Mouse (Mus musculus) liver (tissue): ENCODE data around the gene Agfg1.

Source experiments
- DNase-seq: peaks from one replicate; pipeline ENCODE4 v3.0.0-alpha.2; 2020; ENCODE audit warnings: mixed read lengths

The Agfg1 gene

DNA sequence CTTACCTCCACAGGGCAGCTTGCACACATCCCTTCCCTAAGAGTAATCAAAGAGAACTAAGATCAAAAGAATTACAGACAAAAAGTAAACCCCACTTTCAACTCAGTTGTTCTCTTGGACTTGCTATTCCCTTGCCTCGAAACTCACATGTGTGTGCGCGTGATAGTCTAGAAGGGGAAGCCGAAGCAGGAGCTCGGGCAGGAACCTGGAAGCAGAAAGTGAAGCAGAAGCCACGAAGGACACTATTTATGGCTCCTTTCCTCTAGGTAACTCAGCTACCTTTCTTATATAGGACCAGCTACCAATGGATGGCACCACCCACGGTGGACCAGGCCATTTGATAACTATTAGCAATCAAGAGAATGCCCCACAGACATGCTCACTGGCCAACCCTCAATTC, 13.5 kb upstream of the Agfg1 start:
- DNase-seq, result peak; percentile 70

DNA sequence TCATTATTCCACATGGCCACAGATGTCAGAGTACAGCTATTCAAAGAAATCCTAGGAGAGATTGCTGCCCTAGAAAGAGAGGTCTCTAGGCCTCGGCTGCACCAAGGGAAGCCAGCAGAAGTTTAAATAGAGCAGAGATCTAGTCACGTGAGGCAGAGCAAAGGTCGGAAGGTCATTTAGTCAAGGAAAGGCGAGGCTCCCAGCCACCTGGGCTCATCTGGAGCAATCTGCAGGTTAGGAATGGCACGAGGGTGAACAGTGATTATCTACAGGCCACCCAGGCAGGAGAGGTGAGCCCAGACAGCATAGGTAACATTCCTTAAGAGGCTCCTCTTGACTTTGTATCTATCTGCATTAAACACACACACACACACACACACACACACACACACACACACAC, 12.4 kb upstream of the Agfg1 start:
- DNase-seq, result peak; percentile 29

DNA sequence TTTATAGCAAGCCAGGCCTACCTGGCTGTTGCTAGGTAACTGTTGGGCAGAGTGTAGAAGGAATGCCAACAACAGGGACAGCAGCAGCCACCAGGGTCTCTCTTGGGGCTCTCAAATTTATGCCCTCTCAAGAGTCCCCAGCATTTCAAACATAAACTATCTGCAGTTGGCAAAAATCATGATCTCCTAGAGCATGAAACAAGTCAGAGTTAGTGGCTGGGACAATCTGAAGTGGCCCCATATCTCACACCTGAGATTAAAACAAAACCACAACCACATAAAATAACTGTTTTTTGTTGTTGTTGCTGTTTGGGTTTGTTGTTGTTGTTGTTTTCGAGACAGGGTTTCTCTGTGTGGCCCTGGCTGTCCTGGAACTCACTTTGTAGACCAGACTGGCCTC, 8.5 kb upstream of the Agfg1 start:
- no peak for DNase-seq

DNA sequence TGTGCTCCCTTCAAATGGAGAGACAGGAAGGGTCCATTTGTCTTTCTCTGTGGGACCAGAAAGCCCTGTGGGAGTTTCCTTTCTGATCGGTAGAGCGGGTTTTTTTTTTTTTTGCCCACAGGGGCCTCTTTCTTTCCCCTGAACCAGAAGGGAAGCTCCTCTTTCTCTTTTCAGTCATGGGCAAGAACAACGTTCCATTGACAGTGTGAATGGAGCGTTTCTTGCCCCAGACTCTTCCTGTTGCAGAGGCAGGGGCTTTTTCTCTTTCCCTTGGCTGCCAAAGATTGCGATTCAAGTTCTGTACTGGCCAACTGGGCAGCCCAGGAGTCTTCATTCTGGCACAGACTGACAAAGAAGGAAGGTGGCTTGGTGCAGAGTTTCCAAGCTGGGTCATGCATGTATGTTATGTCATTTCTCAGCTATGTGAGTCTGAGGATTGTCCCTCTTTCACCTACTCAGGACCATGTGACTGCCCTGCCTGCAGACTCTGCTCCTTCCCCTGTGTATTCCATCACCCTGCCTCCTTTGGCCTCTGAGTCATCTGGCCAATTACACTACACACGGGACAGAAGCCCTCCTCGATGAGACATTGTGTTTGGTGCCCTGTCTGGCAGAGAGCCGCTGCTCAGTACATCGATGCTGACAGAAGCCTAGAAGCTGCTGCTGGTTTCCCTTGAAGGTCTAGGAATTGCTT, 7.6 kb upstream of the Agfg1 start:
- no peak for DNase-seq

DNA sequence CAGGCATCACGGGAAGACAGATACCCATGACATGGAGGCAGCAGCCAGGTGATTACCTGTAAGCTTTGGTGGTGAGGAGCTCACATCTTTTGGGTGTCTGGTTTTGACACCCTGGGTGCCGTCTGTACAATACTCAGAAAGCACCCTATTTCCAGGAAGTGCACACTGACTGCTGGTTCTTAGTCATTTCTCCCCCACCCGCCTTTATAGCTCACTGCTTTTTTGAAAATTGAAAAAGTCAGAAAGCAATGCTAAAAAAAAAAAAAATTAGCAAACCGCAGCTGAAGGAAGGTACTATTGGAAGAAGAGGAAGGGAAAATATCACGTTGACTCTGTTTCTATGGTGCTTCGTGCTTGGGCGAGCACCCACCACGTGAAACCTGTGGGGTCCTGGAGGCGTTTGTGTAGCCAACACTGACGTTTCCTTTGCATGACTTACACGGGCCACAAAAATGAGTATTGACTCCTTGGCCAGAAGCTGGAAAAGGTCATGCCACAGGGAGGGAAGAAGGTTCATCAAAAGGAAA, 6.7 kb upstream of the Agfg1 start:
- peak; percentile 42 for DNase-seq

DNA sequence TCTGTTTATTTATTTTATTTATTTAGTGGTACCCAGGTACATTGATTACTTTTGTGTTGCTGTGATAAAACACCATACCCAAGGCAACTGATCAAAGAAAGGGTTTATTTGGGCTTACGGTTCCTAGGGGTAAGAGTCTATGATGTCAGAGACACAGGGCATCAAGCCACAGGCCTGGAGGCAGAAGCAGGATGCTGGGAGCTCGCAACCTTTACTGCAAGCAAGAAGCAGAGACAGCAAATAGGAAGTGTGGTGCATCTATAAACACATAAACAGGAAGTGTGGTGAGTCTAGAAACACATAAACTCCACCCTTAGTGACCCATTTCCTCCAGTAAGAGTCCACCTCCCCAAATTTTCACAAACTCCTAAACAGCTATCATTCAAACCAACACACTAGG, 5.8 kb upstream of the Agfg1 start:
- no peak for DNase-seq

DNA sequence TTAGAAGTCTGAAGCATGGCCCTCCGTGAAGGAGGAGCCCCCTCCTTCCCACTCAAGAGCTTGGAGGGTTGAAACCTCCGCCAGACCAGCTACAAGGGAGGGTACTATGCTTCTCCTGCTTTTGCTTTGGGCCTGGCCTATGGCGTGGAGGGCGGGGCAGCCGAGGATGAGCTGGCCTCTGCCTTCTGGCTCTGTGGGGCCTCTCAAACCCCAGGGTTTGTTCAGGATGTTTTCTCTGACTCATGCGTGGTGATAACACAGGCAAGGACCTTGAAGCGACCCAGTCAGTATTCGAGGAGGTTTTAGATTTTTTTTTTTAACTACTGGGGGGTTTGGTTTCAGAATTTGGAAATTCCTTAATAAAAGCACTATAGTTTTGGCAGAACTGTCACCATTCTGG, 4.7 kb upstream of the Agfg1 start:
- peak; percentile 94 for DNase-seq

DNA sequence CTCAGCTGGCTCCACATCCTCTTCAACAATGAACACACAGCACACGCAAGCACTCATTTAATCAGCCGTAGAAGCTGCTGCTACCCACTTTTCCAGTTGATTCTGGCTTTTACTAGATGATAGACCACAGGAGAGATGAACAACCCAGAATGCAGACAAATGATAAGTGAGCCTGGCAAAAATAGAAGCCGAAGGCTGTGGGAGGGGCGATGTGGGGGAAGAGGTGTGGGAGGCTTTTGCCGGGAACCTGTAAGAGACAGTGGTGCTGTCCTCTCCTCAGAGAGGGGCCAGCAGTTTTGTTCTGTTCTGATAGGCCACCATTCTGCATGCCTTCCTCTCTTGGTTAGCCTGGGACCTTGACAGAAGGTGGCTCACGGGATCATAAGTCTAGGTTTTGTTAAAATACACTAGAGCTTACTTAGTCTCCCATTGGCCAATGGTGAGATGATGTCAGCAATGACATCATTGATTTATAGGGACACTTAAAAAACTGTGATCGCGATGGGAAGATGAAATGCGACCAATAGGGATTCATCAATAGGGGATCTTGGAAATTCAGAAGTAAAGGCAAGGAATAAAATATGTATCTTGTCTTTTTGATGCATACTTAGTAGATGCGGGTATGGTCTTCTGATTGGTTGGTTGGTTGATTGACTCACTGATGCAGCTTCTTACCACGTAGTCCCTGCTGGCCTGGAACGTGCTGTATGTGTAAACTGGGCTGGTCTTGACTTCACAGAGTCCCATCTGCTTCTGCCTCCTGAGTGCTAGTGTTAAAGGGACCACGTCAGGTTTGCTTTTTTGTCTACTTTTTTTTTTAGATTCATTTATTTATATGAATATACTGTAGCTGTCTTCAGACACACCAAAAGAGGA, 2.7 kb upstream of the Agfg1 start:
- DNase-seq, result peak; percentile 89

DNA sequence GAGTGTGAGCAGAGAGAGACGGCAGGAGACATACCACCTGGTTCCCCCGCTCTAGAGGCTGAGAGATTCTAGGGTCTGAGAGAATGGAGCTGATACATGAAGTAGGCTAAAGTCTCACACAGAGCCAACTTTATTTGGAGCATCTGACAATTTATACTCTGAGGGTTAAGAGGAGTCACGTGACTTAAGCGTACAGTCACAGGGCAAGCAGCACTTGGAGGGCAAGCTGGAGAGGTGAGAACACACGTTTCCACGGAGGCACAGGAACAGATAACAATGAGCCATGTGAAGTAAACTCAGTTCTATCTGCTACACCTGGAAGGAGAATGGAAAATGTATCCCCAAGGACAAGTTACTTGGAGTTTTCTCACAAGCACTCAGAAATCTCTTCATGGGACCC, 1.7 kb upstream of the Agfg1 start:
- no peak for DNase-seq

DNA sequence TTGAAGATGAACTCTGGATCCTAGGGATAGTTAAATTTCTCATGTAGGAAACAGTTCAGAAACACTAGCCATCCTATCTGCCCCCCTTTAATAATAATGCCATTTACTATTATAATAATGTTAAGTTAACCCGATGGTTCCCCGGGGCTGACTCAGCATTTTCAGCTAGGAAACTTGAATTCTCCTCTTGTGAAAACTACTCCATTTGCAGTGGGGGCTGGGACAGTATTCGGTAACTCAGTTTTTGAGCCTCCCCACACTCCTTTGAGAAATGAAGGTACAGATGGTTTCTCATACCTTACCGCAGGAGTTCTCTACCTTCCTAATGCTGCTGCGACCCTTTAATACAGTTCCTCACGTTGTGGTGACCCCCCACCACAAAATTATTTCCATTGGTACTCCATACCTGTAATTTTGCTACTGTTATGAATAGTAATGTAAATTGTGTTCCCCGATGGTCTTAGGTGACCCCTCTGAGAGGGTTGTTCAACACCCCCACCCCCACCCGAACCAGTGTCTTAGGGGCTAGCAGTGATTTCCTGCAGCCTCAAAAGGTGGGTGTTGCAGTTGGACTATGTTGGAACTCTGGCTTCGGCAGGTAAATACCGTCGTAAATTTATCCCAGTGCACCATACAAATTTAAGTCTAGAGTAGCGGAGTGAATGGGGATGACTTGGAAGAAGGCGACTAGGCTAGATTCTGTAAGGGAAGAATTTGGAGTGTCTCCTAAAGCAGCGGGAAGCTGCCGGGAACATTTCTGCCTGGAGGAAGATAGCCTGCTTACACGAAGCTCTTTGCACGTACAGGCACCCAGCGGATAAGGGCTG, 601 bp upstream of the Agfg1 start:
- DNase-seq, result peak; percentile 80

DNA sequence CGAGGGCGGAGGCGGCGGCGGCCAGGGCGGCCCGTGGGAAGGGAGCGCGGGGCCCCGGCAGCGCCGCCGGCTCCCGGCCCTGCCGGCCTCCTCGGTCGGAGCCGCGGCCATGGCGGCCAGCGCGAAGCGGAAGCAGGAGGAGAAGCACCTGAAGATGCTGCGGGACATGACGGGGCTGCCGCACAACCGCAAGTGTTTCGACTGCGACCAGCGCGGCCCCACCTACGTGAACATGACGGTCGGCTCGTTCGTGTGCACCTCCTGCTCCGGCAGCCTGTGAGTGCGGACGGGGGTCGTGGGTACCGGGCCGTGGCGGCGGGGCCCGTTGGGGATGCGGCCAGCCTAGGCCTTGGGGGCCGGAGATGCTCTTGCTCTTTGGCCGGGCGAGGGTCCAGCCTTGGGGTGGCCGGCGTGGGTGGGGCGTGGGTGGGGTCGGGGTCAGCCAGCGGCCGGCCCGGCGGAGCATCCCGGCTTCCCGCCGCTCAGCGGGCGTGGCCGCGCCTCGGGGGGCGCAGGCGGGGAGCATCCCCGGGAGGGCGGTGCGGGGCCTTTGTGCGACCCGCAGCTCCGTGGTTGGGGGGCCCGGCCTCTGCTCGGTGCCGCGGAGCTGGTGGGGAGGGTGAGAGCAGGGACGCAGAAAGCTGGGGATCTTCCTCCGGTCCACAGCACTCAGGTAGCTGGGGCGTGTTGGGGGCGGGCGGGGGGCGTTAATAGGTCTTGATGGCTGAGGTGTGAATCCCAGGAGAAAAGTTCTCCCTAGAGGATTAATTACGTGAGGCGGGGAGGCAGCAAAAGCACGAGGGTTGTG, 535 bp downstream of the Agfg1 start:
- DNase-seq, result peak; percentile 62

DNA sequence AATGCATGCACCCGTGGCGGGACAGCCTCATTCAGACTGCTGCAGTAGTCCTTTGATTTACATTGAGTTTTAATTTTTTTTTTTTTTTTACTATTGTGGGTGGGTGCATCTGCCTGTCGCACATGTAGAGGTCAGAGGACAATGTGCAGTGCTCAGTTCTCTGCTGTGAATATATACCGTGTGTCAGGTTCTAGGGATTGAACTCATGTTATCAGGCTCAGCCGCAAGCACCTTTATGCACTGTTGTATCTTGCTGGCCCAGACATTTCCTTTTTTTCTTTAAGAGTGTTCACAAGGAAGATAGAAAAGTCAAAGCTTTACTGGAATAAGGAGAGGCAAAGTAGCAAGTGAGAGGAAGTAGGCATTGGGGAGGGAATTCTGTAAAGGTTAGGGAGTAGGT, 16.4 kb downstream of the Agfg1 start:
- no peak for DNase-seq

DNA sequence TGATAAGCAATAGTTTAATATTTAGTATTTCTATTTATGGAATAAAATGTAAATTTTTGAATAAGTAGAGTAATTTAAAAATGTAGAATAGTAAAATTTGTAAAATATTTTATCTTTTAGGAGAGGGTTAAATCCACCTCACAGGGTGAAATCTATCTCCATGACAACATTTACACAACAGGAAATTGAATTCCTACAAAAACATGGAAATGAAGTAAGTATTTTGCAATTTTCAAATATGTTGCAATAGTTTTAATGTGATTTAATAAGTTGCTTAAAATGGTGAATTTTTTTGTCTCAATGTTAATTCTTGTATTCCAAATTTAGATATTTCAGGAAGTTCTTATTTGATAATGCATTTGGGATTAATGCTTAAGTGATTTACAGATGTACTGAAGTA, 19.0 kb downstream of the Agfg1 start:
- DNase-seq, result no peak

DNA sequence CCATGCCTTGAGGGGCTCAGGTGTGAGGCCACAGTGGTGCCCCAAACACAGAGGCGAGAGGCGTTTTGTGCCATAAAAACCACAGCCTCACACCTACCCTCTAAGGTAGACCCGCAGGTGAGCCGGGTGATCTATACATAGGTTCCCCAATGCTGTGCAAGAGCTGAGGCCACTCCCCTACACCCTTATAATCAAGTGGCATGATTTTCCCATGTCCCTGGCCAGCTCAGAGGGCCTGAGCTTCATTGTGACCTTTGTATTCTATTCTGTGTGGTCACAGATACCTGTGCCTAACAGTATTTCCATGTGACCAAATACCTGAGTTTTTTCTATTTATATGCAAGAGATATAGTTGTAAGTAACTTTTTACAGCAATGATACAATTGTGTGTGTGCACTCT, 21.1 kb downstream of the Agfg1 start:
- no peak for DNase-seq

DNA sequence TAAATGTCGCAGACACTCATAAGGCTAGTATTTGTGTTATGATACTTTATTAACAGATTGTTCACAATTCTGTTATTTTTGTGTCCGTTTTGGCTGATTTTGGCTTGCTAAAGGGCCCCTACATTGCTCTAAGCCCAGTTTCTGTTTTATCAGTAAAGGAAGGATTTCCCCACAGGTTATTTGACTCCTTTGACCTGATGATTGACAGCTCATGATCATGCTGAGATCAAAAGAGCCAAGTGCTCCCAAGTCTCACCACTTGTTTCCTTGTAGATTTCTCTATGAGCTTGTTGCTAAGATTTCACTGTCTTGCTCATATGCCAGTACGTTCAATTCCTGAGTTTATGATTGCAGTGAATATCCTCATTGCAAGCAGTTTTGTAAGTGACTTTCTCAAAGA, 30.9 kb downstream of the Agfg1 start:
- DNase-seq, result no peak

DNA sequence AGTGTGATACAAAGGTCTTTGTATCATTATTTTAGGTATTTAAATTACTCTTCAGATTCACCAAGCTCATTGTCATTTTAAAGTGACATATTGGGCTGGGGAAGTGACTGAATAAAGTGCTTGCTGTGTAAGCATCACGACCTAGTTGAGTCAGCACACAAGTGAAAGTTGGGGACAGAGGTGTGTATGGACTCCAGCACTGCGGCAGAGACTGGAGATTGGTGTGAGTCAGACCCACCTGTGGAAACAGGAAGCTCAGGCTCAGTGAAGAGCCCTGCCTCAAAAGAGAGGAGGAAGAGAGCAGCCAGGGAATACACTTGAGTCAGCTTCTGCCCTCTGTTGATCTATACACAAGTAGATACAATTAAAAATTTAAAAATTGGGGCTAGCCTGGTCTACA, 39.9 kb downstream of the Agfg1 start:
- DNase-seq, result no peak

DNA sequence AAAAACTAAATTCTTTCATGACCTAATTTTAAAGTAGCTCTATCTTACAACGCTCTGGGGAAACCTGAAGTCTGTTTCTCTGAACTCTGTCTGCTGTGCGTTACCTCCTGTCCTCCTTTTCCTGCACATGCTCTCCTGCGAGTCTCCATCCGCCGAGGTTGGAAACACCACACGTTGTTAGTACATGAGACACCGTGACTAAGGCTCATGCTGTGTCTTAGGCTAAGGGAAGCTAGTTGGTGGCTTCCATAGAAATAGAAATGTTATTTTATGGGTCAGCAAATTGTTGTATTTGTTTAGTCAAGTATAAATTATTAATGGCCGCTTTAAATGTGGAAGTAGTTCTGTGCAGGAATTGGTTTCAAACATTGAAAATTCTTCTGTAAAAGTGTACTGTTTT, 40.9 kb downstream of the Agfg1 start:
- DNase-seq, result no peak

DNA sequence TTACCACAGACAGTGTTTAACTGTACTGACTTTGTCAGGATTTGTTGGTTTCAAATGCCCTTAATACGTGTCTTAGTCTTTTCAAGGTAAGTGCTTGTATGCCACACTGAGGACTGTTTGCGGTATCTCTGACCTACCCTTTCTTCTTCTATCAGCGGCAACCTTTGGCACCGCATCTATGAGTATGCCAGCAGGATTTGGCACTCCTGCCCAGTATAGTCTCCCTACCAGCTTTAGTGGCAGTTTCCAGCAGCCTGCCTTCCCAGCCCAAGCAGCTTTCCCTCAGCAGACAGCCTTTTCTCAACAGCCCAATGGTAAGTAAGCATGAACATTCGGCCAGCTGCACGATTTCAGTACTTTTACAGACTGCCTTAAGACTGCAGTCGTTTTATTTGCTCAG, 54.0 kb downstream of the Agfg1 start:
- DNase-seq, result no peak

DNA sequence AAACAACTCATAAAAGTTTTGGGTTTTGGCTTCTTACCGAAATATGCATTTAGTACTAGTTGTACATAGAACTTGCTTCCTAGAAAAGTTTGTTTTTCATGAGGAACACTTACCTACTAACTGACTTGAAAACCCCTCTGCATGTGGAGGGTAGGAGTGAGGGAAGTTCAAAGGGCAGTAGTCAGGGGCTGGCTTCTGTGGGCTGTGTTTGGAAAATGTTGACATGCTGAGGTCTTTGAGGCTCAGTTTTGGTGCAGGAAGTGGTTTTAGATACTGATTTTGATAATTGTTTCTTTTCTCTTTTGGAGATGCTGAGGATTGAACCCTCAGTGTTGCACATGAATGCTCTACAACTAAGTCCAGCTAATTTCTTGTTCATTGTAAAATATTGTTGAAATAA, 61.3 kb downstream of the Agfg1 start:
- DNase-seq, result no peak

DNA sequence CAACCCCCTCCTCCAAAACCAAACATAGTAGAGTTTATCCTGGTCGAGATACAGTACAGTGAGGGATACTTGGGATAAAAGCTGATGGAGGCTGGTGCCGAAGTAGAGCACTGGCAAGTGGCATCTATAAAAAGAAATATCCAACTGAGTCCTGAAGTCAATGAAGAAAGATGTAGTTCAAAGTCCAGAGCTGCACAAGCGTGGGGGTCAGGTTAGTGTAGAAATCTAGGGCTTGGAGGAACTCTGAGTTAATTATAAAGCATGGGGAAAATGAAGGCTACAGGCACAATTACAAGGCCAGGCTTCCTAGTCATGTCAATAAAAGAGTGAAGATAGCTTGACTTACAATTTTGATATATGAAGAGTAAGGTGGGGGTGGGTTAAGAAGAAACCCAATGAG, 61.9 kb downstream of the Agfg1 start:
- DNase-seq, result no peak

DNA sequence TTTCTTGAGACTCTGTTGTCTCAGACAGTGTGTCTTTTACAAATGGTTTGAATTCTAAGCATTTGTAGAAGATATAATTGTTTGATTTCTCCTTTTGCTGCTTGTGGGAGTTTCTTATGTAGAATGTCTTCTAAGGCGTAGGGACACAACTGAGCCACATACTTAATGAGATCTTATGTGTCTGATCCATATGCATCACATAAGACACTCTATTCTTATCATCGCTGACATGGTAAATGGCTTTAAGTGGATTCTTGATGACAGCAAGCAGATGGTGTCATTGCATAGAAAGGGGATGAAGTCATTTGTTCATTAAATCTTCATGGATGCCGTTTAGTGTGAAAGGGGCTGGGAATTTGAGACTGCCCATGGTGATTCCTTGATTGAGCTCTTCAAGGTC, 66.6 kb downstream of the Agfg1 start:
- no peak for DNase-seq

DNA sequence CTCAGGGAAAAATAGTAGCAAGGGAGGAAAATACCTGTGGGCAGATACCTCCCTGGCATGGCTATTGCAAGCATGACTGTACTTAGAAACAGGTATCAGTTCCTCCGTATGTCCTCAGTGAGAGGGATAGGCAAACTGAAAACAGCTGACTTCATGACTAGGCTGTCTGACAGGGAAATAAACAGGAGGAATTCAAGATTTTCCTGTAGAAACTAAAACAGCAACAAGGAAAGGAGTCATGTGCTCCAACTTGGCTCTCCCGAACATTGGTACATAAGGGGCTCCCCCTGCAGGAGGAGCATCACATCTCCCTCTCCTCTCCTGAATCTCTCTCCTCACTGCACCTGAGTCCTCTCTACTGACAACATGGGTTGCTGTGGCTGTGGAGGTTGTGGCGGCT, 73.7 kb downstream of the Agfg1 start, which contains the start of gene A030005L19Rik:
TSS of gene A030005L19Rik (plus strand) at position 301 of the 400 bp plus-strand sequence.
- DNase-seq, result peak; percentile 22
